Mouse (Mus musculus) lung, postnatal 0 days (tissue): ENCODE data around the gene Trim31.

Source experiments
- CTCF ChIP-seq: IDR thresholded peaks from 2 replicates; pipeline ENCODE4 v1.5.1; 2016; ENCODE audit warnings: antibody characterized with exemption, mild to moderate bottlenecking
- EP300 ChIP-seq: IDR thresholded peaks from 2 replicates; pipeline ENCODE4 v1.6.1; 2016; ENCODE audit warnings: antibody characterized with exemption, mild to moderate bottlenecking, control low read depth

DNA sequence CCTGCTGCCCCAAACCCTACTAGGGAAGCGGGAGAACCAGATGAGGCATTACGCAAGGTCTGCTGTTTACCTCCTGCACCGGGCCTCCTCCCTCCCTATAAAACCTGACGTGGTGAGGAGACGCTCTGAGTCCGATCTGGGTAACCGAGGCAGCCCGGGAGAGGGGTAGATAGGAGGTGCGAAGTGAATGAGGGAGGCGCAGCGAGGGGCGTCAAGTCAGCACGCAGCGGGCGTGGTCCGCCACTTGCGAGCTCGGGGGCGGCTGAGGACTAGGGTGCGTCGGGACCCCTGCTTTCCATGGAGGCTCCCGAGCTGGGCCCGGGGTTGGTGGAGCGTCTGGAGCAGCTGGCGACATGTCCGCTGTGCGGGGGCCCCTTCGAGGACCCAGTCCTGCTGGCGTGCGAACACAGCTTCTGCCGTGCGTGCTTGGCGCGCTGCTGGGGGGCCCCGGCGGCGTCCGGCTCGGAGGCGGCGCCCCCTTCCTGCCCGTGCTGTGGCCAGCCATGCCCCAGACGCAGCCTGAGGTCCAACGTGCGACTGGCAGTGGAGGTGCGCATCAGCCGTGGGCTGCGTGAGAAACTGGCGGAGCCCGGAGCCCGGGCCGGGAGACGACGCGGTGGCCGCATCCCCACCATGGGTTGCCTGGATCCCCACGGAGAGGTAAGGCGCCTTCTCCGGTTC, 45.0 kb downstream of the Trim31 start, which contains the start of gene Rnf39:
- peak; percentile 25; the same call in 1 of the 2 replicates for TF ChIP-seq CTCF
- no peak for TF ChIP-seq EP300
